Mouse (Mus musculus) kidney, adult 2 months (tissue): ENCODE measurements at regions not wholly inside any gene's neighbourhood (a gene's known extent, or its start where the extent isn't known, plus 50 kb on each side); places are given as distances from the start of the nearest gene placed in this dataset.

ENCODE experiments used
- DNase-seq: peaks from one replicate; pipeline ENCODE4 v3.0.0; 2021
- H3K27ac ChIP-seq: fragments of 200-500 bp; 2 replicates; pipeline ENCODE4 v1.5.1; 2012; ENCODE audit warnings: low read depth, low read length, control low read depth, inconsistent platforms; ENCODE audit not compliant: insufficient read depth
- H3K27me3 ChIP-seq: fragments of 200-500 bp; replicated peaks from 2 replicates; pipeline ENCODE4 v1.6.1; 2012; ENCODE audit warnings: mild to moderate bottlenecking, moderate library complexity, low read length, inconsistent platforms; ENCODE audit not compliant: control insufficient read depth, insufficient read depth
- H3K36me3 ChIP-seq: fragments of 200-500 bp; 2 replicates; pipeline ENCODE4 v1.6.1; 2012; ENCODE audit warnings: mild to moderate bottlenecking, moderate library complexity, low read length, inconsistent platforms; ENCODE audit not compliant: control insufficient read depth, insufficient read depth
- H3K4me1 ChIP-seq: fragments of 200-500 bp; 2 replicates; pipeline ENCODE4 v1.6.1; 2011; ENCODE audit warnings: low read length; ENCODE audit not compliant: control insufficient read depth, insufficient read depth
- H3K4me3 ChIP-seq: fragments of 200-500 bp; 2 replicates; pipeline ENCODE4 v1.5.1; 2011; ENCODE audit warnings: mild to moderate bottlenecking, low read depth, low read length, control low read depth; ENCODE audit not compliant: insufficient read depth
- CTCF ChIP-seq: fragments of 200-500 bp; conservative IDR thresholded peaks from 2 replicates; pipeline ENCODE4 v1.5.1; 2011; ENCODE audit warnings: low read depth, mild to moderate bottlenecking, control low read depth, low read length, moderate library complexity, mixed read lengths; ENCODE audit not compliant: insufficient read depth, insufficient read length
- POLR2A ChIP-seq: fragments of 200-500 bp; IDR thresholded peaks from one replicate; pipeline ENCODE4 v1.6.1; 2011; ENCODE audit warnings: low read depth, low read length, control low read depth
- WGBS: fragments of 180-500 bp; shearing (Covaris S2); methylation state at CpG from one replicate; pipeline ENCODE4 v1.1.7; 2018; 5-methylcytosine and 5-hydroxymethylcytosine counted together

GRCm38 (mm10) chr14:66516770-66517169 is 507.8 kb upstream of the Gulo start:
- WGBS, result 89% methylated on average over 3 of the region's 3 CpGs
- no peak for TF ChIP-seq CTCF
- TF ChIP-seq POLR2A, result no peak
- no peaks in the 10 kb centered on the region for H3K36me3 ChIP-seq
- H3K27ac ChIP-seq, result no peak overlapping the region
- H3K4me3 ChIP-seq, result no peak overlapping the region
- H3K27me3 ChIP-seq, result no peaks in the 10 kb centered on the region
- no peak for DNase-seq
- no peaks in the 10 kb centered on the region for H3K4me1 ChIP-seq

GRCm38 (mm10) chr14:66510750-66511149 is 501.7 kb upstream of the Gulo start:
- H3K27me3 ChIP-seq, result no peaks in the 10 kb centered on the region
- H3K4me3 ChIP-seq, result no peak overlapping the region
- no peaks in the 10 kb centered on the region for H3K36me3 ChIP-seq
- DNase-seq, result no peak
- H3K4me1 ChIP-seq, result no peaks in the 10 kb centered on the region
- no peak for TF ChIP-seq CTCF
- no peak for TF ChIP-seq POLR2A
- 83% methylated on average over 5 of the region's 5 CpGs for WGBS
- no peak overlapping the region for H3K27ac ChIP-seq

GRCm38 (mm10) chr14:66510218-66510617 is 501.2 kb upstream of the Gulo start:
- Histone ChIP-seq H3K27ac (no peak overlapping the region), H3K4me3 (no peak overlapping the region), H3K27me3 (no peaks in the 10 kb centered on the region), H3K36me3 (no peaks in the 10 kb centered on the region), H3K4me1 (no peaks in the 10 kb centered on the region)
- no peak for TF ChIP-seq POLR2A
- DNase-seq, result no peak
- 71% methylated on average over 1 of the region's 1 CpGs for WGBS

GRCm38 (mm10) chr14:66509706-66510105 is 500.7 kb upstream of the Gulo start:
- Histone ChIP-seq H3K4me3 (no peak overlapping the region), H3K27me3 (no peaks in the 10 kb centered on the region), H3K4me1 (no peaks in the 10 kb centered on the region), H3K27ac (no peak overlapping the region), H3K36me3 (no peaks in the 10 kb centered on the region)
- no peak for DNase-seq
- WGBS, result 92% methylated on average over 7 of the region's 7 CpGs
- TF ChIP-seq CTCF, result no peak
- no peak for TF ChIP-seq POLR2A

GRCm38 (mm10) chr14:66501995-66502394 is 493.0 kb upstream of the Gulo start:
- DNase-seq, result no peak
- no peak for TF ChIP-seq POLR2A
- TF ChIP-seq CTCF, result no peak
- 83% methylated on average over 6 of the region's 6 CpGs for WGBS

GRCm38 (mm10) chr14:66499896-66500295 is 490.9 kb upstream of the Gulo start:
- 17% methylated on average over 11 of the region's 11 CpGs for WGBS
- Histone ChIP-seq H3K27ac (no peak overlapping the region), H3K36me3 (no peaks in the 10 kb centered on the region), H3K4me3 (no peak overlapping the region), H3K27me3 (no peaks in the 10 kb centered on the region), H3K4me1 (no peaks in the 10 kb centered on the region)
- TF ChIP-seq POLR2A, result no peak
- TF ChIP-seq CTCF, result no peak
- peak; percentile 84 for DNase-seq

More at GRCm38 (mm10) chr14:66501995-66502394, 493.0 kb upstream of the Gulo start:
- no peaks in the 10 kb centered on the region for H3K36me3 ChIP-seq
- H3K27ac ChIP-seq, result no peak overlapping the region
- no peak overlapping the region for H3K4me3 ChIP-seq
- H3K4me1 ChIP-seq, result no peaks in the 10 kb centered on the region
- H3K27me3 ChIP-seq, result no peaks in the 10 kb centered on the region

GRCm38 (mm10) chr14:66495146-66495545 is 486.1 kb upstream of the Gulo start:
- no peak for TF ChIP-seq CTCF
- TF ChIP-seq POLR2A, result no peak
- Histone ChIP-seq H3K4me1 (no peaks in the 10 kb centered on the region; the same call in 1 of the 2 replicates), H3K4me3 (no peak overlapping the region), H3K27ac (no peak overlapping the region), H3K36me3 (no peaks in the 10 kb centered on the region), H3K27me3 (no peaks in the 10 kb centered on the region)
- 56% methylated on average over 1 of the region's 1 CpGs for WGBS
- DNase-seq, result no peak

- 22% methylated on average over 5 of the region's 5 CpGs for WGBS
- Histone ChIP-seq H3K4me3 (no peak overlapping the region), H3K27ac (no peak overlapping the region), H3K4me1 (no peaks in the 10 kb centered on the region; the same call in 1 of the 2 replicates), H3K27me3 (no peaks in the 10 kb centered on the region), H3K36me3 (no peaks in the 10 kb centered on the region)
- no peak for DNase-seq
- no peak for TF ChIP-seq CTCF
- TF ChIP-seq POLR2A, result no peak
Measured at GRCm38 (mm10) chr14:66494518-66494923, 485.5 kb upstream of the Gulo start.
